Comparison of ENCODE assay signal across 8 mouse cellular contexts in the genomic region with DNA sequence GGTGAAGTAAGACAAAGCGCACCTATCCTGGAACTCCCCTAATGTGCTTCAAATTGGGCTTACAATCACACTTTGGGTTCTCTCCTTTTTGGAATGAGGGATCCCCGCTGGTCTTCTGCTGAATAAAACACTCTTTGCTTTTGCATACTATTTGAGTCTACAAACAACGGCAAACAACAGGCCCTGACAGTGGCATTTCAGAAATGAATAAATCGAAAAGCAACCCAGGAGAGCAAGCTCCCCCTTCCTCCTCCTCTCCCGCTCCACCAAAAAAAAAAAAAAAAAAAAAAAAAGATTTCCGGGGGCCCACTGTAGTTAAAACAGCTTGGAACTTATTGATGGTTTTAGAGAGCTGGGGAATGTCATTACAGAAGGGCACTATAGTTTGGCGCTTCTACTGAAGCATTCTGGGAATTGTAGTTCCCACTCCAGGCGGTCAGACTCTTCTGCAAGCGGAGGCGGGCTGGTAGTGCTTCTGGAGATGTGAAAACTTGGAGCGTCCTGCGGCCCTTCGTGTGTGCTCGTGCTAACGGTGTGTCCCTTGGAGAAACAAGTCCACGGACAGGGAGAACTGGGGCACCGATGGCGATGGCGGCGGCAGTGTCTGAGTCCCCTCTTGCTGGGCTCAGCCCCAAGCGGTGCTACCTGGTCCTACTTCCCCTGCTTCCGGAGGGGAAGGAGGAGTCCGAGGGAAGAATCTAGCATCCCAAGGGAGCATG. TPM values are rescaled to one million over a fixed set of nuclear protein-coding genes. Genes with fewer than 3 reads are reported as not detected.
DNase-seq lines count a peak whose midpoint lies in the region; ATAC-seq and TF ChIP-seq lines count a peak whose summit lies in the region.

A gene (plus strand): TSS at position 443 of the 719 bp plus-strand sequence.

- no peak for TF ChIP-seq CTCF in thymus, adult 2 months (IDR thresholded peaks at IDR 0.05; ENCODE audit: borderline replicate concordance, control insufficient read depth, extremely low read depth, insufficient read depth, low read length, poor library complexity)

- 16% methylated on average over 23 of the region's 23 CpGs for WGBS in hindbrain, embryonic 11.5 days
- 12% methylated on average over 23 of the region's 23 CpGs for WGBS in neural tube, embryonic 15.5 days
- 16% methylated on average over 23 of the region's 23 CpGs for whole genome bisulfite sequencing in thymus, adult 2 months

- H3K36me3 ChIP-seq in hindbrain, embryonic 11.5 days (ENCODE audit: control insufficient read depth, insufficient read depth, low read length) = no peaks in the 10 kb centered on the region
- H3K36me3 ChIP-seq in neural tube, embryonic 15.5 days = no peaks in the 10 kb centered on the region
- no peaks in the 10 kb centered on the region for H3K36me3 ChIP-seq in thymus, adult 2 months (ENCODE audit: control insufficient read depth, insufficient read depth, low read length)

- no peaks in the 10 kb centered on the region for H3K27me3 ChIP-seq in hindbrain, embryonic 11.5 days (ENCODE audit: control insufficient read depth, insufficient read depth, low read length)
- H3K27me3 ChIP-seq in neural tube, embryonic 15.5 days (replicated peaks) = no peaks in the 10 kb centered on the region
- H3K27me3 ChIP-seq in thymus, adult 2 months (ENCODE audit: control insufficient read depth, insufficient read depth, low read length) = no peaks in the 10 kb centered on the region

- no peak for TF ChIP-seq POLR2A in thymus, adult 2 months (IDR thresholded peaks at IDR 0.05; ENCODE audit: control insufficient read depth, extremely low read depth, insufficient read depth, low read length, poor library complexity)

- H3K4me2 ChIP-seq in hindbrain, embryonic 11.5 days (replicated peaks; ENCODE audit: low read depth, low read length) = peak within 1 kb of the TSS; percentile 40
- H3K4me2 ChIP-seq in neural tube, embryonic 15.5 days = peak within 1 kb of the TSS; percentile 60

- peak; percentile 93 for DNase-seq in R1 (ENCODE audit: low read depth, low spot score)
- peak; percentile 79 for DNase-seq in cerebellum, adult 8-10 months
- DNase-seq in hindbrain, embryonic 11.5 days (ENCODE audit: low spot score) = peak; percentile 83
- DNase-seq in layer of hippocampus, adult 8-10 months (ENCODE audit: low spot score in 2 of 2) = peak; percentile 59 to 73
- DNase-seq in lung, adult 18-20 months = peak; percentile 24 to 33
- DNase-seq in thymus, adult 2 months = peak; percentile 38

- no peaks in the 10 kb centered on the region for H3K9me3 ChIP-seq in hindbrain, embryonic 11.5 days (ENCODE audit: control insufficient read depth, low read length)
- H3K9me3 ChIP-seq in neural tube, embryonic 15.5 days (replicated peaks) = no peaks in the 10 kb centered on the region

- H3K4me3 ChIP-seq in hindbrain, embryonic 11.5 days (ENCODE audit: low read depth, low read length) = peak within 1 kb of the TSS; percentile 44
- peak within 1 kb of the TSS; percentile 59 for H3K4me3 ChIP-seq in neural tube, embryonic 15.5 days (replicated peaks)
- peak within 1 kb of the TSS; percentile 64 for H3K4me3 ChIP-seq in thymus, adult 2 months (ENCODE audit: control insufficient read depth, insufficient read depth, low read length)

- no peak within 1 kb of the TSS for H3K27ac ChIP-seq in hindbrain, embryonic 11.5 days (ENCODE audit: low read depth, low read length)
- peak within 1 kb of the TSS; percentile 79 for H3K27ac ChIP-seq in neural tube, embryonic 15.5 days (replicated peaks)
- no peak within 1 kb of the TSS for H3K27ac ChIP-seq in thymus, adult 2 months (ENCODE audit: control insufficient read depth, insufficient read depth, low read length)

- H3K4me1 ChIP-seq in hindbrain, embryonic 11.5 days (replicated peaks; ENCODE audit: control insufficient read depth, insufficient read depth, low read length) = no peaks in the 10 kb centered on the region
- peaks cover 10% of the 10 kb centered on the region; the same call in 1 of the 2 replicates for H3K4me1 ChIP-seq in neural tube, embryonic 15.5 days
- peaks cover 4% of the 10 kb centered on the region for H3K4me1 ChIP-seq in thymus, adult 2 months (replicated peaks; ENCODE audit: control insufficient read depth, insufficient read depth, low read length)

- H3K9ac ChIP-seq in hindbrain, embryonic 11.5 days (ENCODE audit: low read depth, low read length) = peak within 1 kb of the TSS; percentile 65
- H3K9ac ChIP-seq in neural tube, embryonic 15.5 days (replicated peaks) = peak within 1 kb of the TSS; percentile 48

- peak; percentile 98 for ATAC-seq in frontal cortex, adult (ENCODE audit: low TSS enrichment)
- peak; percentile 90 for ATAC-seq in hindbrain, embryonic 11.5 days (ENCODE audit: low FRiP score)
- peak; percentile 90 for ATAC-seq in neural tube, embryonic 15.5 days (ENCODE audit: low FRiP score)

RNA-seq across cellular contexts. Expression of the gene that starts here (rescaled TPM):
- polyA plus RNA-seq in hindbrain, embryonic 11.5 days (2014; fragmentation: Nextera tagmentation; extraction: Ambion mirVana) = 4.5 and 7.8 TPM in 2 replicates
- 1 to 10 TPM; 2.9 to 4.6 (median 4.0) TPM for total RNA-seq in layer of hippocampus, adult 8-10 months (2022)
- 5.3 and 6.2 TPM in 2 replicates for polyA plus RNA-seq in neural tube, embryonic 15.5 days (2015; fragmentation: Nextera tagmentation; extraction: Ambion mirVana)
- 0.34 and 0.40 TPM in 2 replicates for polyA plus RNA-seq in thymus, adult 2 months (2012; rRNA removed)

Comparison
In these comparisons a context has a peak if more than half of its experiments do, and no peak if none do; other contexts are left out.
1. Peak in DNase-seq and H3K4me3 ChIP-seq in thymus, adult 2 months; RNA of the gene not detected or under 1 TPM.
2. DNase-seq: peak in every context shown above with its lines; median percentile 93 in R1; 83 in hindbrain, embryonic 11.5 days; 79 in cerebellum, adult 8-10 months; 66 in layer of hippocampus, adult 8-10 months; 38 in thymus, adult 2 months; 28 in lung, adult 18-20 months.